Mouse (Mus musculus): ENCODE measurements around the gene Supt7l.

The Supt7l gene

DNA sequence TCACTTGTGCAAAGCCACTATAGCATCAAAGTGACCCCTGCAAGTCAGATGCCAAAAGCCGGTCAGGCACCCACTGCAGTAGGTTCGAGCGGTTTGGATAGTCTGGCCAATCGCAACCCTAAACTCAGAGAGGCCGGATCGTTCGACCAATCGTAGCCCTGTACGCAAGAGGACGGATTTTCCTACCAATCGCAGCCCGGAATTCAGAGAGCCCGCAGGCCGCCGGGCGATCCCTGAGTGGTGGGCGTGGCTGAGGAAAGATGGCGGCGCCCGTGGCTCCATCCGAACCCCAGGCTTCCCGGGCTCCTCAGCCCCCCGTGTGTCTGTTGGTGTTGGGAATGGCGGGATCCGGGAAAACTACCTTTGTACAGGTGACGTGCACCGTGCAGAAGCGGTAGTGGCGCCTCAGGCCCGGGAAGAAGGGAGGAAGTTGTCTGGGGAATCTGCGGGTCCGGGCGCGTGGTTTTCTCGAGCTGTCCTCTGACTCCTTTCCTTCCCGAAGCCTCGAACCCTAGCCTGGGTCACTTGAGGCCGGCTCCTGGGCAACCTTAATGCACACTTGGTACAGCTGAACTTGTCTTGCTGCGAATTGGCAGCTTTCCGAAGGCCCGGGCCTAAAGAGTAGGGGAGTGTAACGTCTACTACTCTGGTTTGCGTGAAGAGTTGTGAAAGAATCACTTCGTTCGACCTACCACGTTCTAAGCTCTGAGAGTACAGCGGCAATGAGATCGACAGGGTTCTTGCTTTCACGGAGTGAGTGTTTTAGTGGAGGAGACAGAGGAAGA lies 32.9 kb downstream of the Supt7l start, which contains the start of gene Gpn1:
TSS of gene Gpn1 (plus strand) at position 229 of the 785 bp plus-strand sequence.
- peak; percentile 100 for ATAC-seq (ENCODE audit: insufficient number of reproducible peaks, low FRiP score, low TSS enrichment)

- no peak for ATAC-seq (ENCODE audit: insufficient number of reproducible peaks, low FRiP score, low TSS enrichment)
Measured at GRCm38 (mm10) chr5:31492031-31492430, 35.6 kb downstream of the Supt7l start.

GRCm38 (mm10) chr5:31489116-31489769 lies 38.4 kb downstream of the Supt7l start:
- ATAC-seq (ENCODE audit: insufficient number of reproducible peaks, low FRiP score, low TSS enrichment): no peak

- ATAC-seq (ENCODE audit: insufficient number of reproducible peaks, low FRiP score, low TSS enrichment): no peak
Measured at GRCm38 (mm10) chr5:31487889-31488288, 39.7 kb downstream of the Supt7l start.

DNA sequence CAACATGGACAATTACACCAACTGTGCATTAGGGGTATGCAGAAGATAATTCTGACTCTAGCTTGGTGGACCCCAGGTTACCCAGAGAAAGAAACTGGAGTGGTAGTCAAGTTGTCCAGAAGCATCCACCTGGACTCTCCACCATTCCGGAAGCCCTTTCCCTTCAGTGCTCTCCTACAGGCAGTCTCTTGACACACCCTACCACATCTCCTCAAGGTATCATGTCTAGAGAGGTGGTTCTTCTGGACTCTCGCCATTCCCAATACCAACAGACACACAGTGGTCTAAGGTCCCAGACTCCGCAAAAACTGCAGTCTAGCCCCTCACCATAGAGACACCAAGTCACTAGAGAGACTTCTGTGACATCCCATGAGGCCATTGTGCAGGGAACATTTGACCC lies 42.2 kb downstream of the Supt7l start, which contains the start of gene 4930548H24Rik:
TSS of gene 4930548H24Rik (plus strand) at position 301 of the 400 bp plus-strand sequence.
- ATAC-seq (ENCODE audit: insufficient number of reproducible peaks, low FRiP score, low TSS enrichment): no peak

GRCm38 (mm10) chr5:31480536-31480935 lies 47.1 kb downstream of the Supt7l start:
- ATAC-seq (ENCODE audit: insufficient number of reproducible peaks, low FRiP score, low TSS enrichment): no peak

DNA sequence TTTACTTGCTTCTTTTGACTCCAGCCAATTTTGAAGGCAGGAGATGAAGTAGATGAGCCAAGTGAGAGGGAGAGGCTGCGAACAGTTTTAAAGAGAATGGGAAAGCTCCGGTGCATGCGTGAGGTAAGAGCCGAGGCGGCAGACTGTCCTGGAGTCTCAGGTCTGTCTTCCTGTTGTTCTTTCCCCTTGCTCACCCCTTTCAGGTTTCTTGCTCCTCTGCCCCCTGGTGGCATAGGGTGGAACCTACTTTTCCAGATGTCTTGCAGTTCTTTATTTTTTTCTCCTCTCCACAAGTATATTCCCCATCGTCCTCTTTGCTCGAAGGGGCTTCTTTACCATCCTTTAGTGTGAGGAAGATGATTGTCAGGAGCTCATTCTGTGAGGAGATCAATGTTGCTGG lies 57.3 kb downstream of the Supt7l start:
- no peak for ATAC-seq (ENCODE audit: insufficient number of reproducible peaks, low FRiP score, low TSS enrichment)

DNA sequence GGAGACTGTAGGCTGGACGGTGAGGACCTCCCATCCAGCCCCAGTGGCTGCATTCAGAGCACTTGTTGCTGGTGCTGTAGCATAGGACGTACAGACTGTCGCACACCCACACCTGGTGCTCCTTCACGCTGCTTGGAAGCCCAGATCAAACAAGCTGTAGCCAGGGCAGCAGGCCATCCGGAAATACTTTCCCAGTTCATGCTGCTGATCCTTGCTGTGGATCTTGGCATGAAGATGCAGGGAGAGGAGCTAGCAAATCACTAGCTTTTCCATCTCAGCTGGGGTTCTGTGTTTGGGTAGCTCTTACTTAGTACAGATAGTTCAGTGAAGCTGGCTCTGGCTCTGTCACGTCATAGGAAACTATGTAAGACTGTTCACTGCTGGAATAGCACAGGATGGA lies 57.9 kb downstream of the Supt7l start:
- ATAC-seq (ENCODE audit: insufficient number of reproducible peaks, low FRiP score, low TSS enrichment): no peak

DNA sequence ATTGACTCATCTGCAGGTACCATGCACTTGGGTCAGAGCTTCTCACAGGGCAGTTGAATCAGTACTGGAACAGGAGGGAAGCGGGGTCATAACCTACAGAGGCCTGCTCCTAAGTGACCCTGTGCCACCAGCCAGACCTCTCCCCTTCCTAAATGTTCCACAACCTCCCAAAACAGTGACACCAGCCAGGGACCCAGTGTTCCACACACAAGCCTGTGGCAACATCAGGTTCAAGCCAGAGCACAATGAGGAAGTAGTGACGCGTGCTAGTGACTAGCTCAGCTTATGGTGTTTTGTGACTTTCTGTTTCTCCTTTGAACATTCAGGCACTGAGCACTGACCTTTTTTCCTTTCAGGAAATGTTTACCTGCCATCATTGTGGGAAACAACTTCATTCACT lies 59.8 kb downstream of the Supt7l start:
- ATAC-seq (ENCODE audit: insufficient number of reproducible peaks, low FRiP score, low TSS enrichment): no peak
